Mouse (Mus musculus) heart, postnatal 4 days (tissue): ENCODE measurements around the gene Col4a3bp. TPM values are rescaled to one million over a fixed set of nuclear protein-coding genes. Genes with fewer than 3 reads are reported as not detected.
"Not testable (repeated sequence)": the region's sequence is repeated elsewhere in the genome, so short reads cannot be mapped to it uniquely, and the experiment has no call there.

Source experiments
- DNase-seq: peaks from one replicate; pipeline ENCODE4 v3.0.0; 2021
- total RNA-seq, 2 experiments: library from RNA; stranded (reverse); gene quantifications; 2 replicates each; pipeline ENCODE4 v1.2.3; 2021

The Col4a3bp gene
- total RNA-seq, 2 experiments from 2014 or later: 36.8 to 37.7 TPM

GRCm38 (mm10) chr13:96656673-96657072, 114.3 kb downstream of the Col4a3bp start:
- DNase-seq: no peak

GRCm38 (mm10) chr13:96658936-96659335, 116.5 kb downstream of the Col4a3bp start:
- no peak for DNase-seq

- peak; percentile 39 for DNase-seq
Measured at GRCm38 (mm10) chr13:96660095-96660860, 117.9 kb downstream of the Col4a3bp start.

GRCm38 (mm10) chr13:96663120-96663519, 120.7 kb downstream of the Col4a3bp start:
- not testable (repeated sequence) for DNase-seq

- DNase-seq: no peak
Measured at GRCm38 (mm10) chr13:96664419-96664974, 122.1 kb downstream of the Col4a3bp start.

- DNase-seq: no peak
Measured at GRCm38 (mm10) chr13:96670019-96670405, 127.6 kb downstream of the Col4a3bp start.

GRCm38 (mm10) chr13:96670406-96671077, 128.1 kb downstream of the Col4a3bp start, which contains the start of gene Hmgcr:
Gene Hmgcr, minus strand, starts transcription at chr13:96670936.
- DNase-seq: peak; percentile 97

- no peak for DNase-seq
Measured at GRCm38 (mm10) chr13:96671078-96671905, 128.9 kb downstream of the Col4a3bp start.

- DNase-seq: no peak
Measured at GRCm38 (mm10) chr13:96671906-96672234, 129.5 kb downstream of the Col4a3bp start.

GRCm38 (mm10) chr13:96672276-96672675, 129.9 kb downstream of the Col4a3bp start:
- no peak for DNase-seq

GRCm38 (mm10) chr13:96673817-96674216, 131.4 kb downstream of the Col4a3bp start:
- DNase-seq: no peak

- no peak for DNase-seq
Measured at GRCm38 (mm10) chr13:96675756-96676155, 133.3 kb downstream of the Col4a3bp start.

GRCm38 (mm10) chr13:96677071-96677470, 134.7 kb downstream of the Col4a3bp start:
- DNase-seq: no peak

GRCm38 (mm10) chr13:96678616-96679015, 136.2 kb downstream of the Col4a3bp start:
- no peak for DNase-seq

- DNase-seq: no peak
Measured at GRCm38 (mm10) chr13:96680163-96681087, 138.0 kb downstream of the Col4a3bp start.

GRCm38 (mm10) chr13:96681088-96681620, 138.7 kb downstream of the Col4a3bp start:
- DNase-seq: no peak

- no peak for DNase-seq
Measured at GRCm38 (mm10) chr13:96684779-96685178, 142.4 kb downstream of the Col4a3bp start.

GRCm38 (mm10) chr13:96687261-96687660, 144.8 kb downstream of the Col4a3bp start:
- DNase-seq: no peak
